Mouse (Mus musculus): Measurements from ENCODE around the gene Nmb. TPM values are rescaled to one million over a fixed set of nuclear protein-coding genes. Genes with fewer than 3 reads are reported as not detected.
A peak's percentile ranks its signal among the peaks of the same experiment; 100 is the strongest.

The Nmb gene
- polyA plus RNA-seq, 1 experiment from 2014 or later = 5.9 TPM

DNA sequence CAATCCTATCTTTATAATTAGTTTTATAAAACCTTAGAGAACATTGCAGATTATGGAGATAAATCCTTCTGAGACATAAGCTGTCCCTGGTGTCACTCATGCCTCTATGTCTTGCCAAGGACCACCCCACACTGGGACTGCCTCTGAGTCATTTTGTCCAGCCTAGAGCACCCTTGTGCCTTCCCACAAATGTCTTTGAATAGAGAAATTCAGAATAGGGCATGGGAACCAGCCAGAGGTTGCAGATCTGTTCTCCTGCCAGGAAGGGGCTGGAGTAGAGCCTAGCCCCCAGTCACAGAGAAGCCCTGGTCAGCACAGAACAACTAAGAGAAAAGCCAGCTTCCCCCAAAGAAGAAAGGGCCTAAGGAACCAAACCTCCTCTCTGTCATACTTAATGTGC lies 49.6 kb downstream of the Nmb start:
- no peak overlapping the region for H3K4me3 ChIP-seq (ENCODE audit: low read depth, low read length)
- no peak overlapping the region for H3K9ac ChIP-seq (ENCODE audit: low read depth, low read length)
- H3K27ac ChIP-seq (ENCODE audit: low read length) = no peak overlapping the region
- H3K9me3 ChIP-seq (replicated peaks; ENCODE audit: control insufficient read depth, low read length, poor library complexity, severe bottlenecking) = no peaks in the 10 kb centered on the region
- peaks cover 3% of the 10 kb centered on the region; the same call in 1 of the 2 replicates for H3K4me1 ChIP-seq (ENCODE audit: control insufficient read depth, insufficient read depth, low read length)
- H3K4me2 ChIP-seq (ENCODE audit: low read length) = no peak overlapping the region
- no peaks in the 10 kb centered on the region for H3K27me3 ChIP-seq (ENCODE audit: control insufficient read depth, insufficient read depth, low read depth, low read length)
- no peaks in the 10 kb centered on the region for H3K36me3 ChIP-seq (ENCODE audit: control insufficient read depth, insufficient read depth, low read length)
- ATAC-seq = 0 out of 2 replicates have a peak, but pooled peaks have one; percentile 17

DNA sequence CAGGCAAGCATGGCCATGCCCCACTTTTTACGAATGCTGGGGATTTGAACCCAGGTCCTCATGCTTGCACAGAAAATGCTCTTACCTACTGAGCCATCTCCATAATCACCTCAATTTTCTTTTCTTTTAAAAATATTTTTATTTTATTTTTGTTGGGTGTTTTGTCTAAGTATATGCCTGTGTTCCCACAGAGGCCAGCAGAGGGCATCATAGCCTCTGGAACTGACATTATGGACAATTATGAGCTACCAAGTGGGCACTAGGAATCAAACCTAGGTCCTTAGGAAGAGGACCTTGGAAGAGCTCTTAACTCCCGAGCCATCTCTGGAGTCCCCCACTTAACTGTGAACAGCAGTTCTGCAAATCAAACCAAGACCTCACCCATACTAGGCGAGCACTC lies 51.7 kb downstream of the Nmb start:
- no peak overlapping the region for H3K9ac ChIP-seq (ENCODE audit: low read depth, low read length)
- no peak overlapping the region for H3K4me3 ChIP-seq (ENCODE audit: low read depth, low read length)
- H3K9me3 ChIP-seq (replicated peaks; ENCODE audit: control insufficient read depth, low read length, poor library complexity, severe bottlenecking) = no peaks in the 10 kb centered on the region
- 98% methylated on average over 3 of the region's 3 CpGs for WGBS
- H3K4me2 ChIP-seq (ENCODE audit: low read length) = no peak overlapping the region
- H3K27me3 ChIP-seq (ENCODE audit: control insufficient read depth, insufficient read depth, low read depth, low read length) = no peaks in the 10 kb centered on the region
- no peaks in the 10 kb centered on the region for H3K4me1 ChIP-seq (ENCODE audit: control insufficient read depth, insufficient read depth, low read length)
- ATAC-seq = no peak
- no peak overlapping the region for H3K27ac ChIP-seq (ENCODE audit: low read length)
- H3K36me3 ChIP-seq (ENCODE audit: control insufficient read depth, insufficient read depth, low read length) = no peaks in the 10 kb centered on the region

Other genes starting within 250 kb of the Nmb start
- 12.7 and 13.7 TPM in 2 replicates for gene Crtc3, start 216.2 kb downstream of the Nmb start, polyA plus RNA-seq (2015; fragmentation: Nextera tagmentation; extraction: Ambion mirVana)
- 17.5 and 21.2 TPM in 2 replicates for gene Iqgap1, start 79.1 kb downstream of the Nmb start, polyA plus RNA-seq (2015; fragmentation: Nextera tagmentation; extraction: Ambion mirVana)
- gene Zscan2, start 44.2 kb downstream of the Nmb start, polyA plus RNA-seq (2015; fragmentation: Nextera tagmentation; extraction: Ambion mirVana) = 4.0 TPM in 2 replicates
- gene Wdr73, start 3.8 kb downstream of the Nmb start, polyA plus RNA-seq (2015; fragmentation: Nextera tagmentation; extraction: Ambion mirVana) = 35.1 and 36.3 TPM in 2 replicates
- 156 and 157 TPM in 2 replicates for gene Sec11a, start 42.7 kb upstream of the Nmb start, polyA plus RNA-seq (2015; fragmentation: Nextera tagmentation; extraction: Ambion mirVana)
- gene Zfp592, start 88.6 kb upstream of the Nmb start, polyA plus RNA-seq (2015; fragmentation: Nextera tagmentation; extraction: Ambion mirVana) = 10.2 and 10.6 TPM in 2 replicates
- 0.14 and 0.16 TPM in 2 replicates for gene Alpk3, start 152.5 kb upstream of the Nmb start, polyA plus RNA-seq (2015; fragmentation: Nextera tagmentation; extraction: Ambion mirVana)
- gene Slc28a1, start 209.7 kb upstream of the Nmb start, polyA plus RNA-seq (2015; fragmentation: Nextera tagmentation; extraction: Ambion mirVana) = 0.07 TPM in 1 of 2 replicates, not detected in the other